Mouse (Mus musculus) c-Kit-negative CD71-positive TER-119-positive erythroid progenitor cells, embryonic 14.5 days (primary cell): Measurements from ENCODE around the gene Tmem170.

Source experiments
- DNase-seq: peaks from one replicate; pipeline ENCODE4 v3.0.0-alpha.2; 2013; ENCODE audit warnings: low read depth, low spot score

Gene Tmem170

GRCm38 (mm10) chr8:111876355-111876948 is at the start of gene Tmem170:
Tmem170 (minus strand) TSS chr8:111876750.
- peak; percentile 100 for DNase-seq

DNA sequence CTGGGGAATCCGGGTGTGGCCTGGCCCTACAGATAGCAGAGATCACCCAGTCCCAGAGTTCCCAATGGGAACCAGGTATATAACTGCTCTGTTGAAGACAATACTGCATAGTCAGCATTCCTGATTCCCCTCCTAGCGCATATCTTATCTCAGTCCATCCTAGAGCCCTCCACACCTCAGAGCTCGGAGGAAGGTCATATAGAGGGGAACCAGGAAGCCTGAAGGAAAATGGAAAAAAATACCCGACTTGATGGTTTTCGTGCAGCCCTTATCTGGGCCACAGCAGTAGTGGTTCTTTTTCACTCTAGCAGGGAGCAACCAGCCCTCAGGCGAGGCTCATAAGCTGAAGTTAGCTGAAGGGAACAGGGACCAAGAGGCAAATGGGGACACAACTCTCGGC is 48.4 kb upstream of the Tmem170 start:
- DNase-seq = no peak

GRCm38 (mm10) chr8:111923383-111923804 is 46.8 kb upstream of the Tmem170 start:
- DNase-seq = no peak

GRCm38 (mm10) chr8:111920971-111921370 is 44.4 kb upstream of the Tmem170 start:
- DNase-seq = no peak

DNA sequence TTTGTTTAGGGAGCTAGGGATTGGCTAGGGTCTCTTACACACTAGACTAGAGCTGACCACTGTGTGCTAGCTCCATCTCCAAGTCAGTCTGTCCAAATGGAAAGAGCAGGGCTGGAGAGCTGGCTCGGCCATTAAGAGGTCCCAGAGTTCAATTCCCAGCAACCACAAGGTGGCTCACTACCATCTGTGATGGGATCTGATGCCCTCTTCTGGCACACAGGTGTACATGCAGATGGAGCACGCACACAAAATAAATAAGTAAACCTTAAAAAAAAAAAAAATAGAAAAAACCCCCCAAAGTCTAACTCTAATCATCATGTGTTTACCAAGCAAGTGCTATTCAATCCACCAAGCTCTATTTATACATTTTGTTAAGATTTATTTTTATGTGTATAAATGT is 43.1 kb upstream of the Tmem170 start:
- DNase-seq = no peak

DNA sequence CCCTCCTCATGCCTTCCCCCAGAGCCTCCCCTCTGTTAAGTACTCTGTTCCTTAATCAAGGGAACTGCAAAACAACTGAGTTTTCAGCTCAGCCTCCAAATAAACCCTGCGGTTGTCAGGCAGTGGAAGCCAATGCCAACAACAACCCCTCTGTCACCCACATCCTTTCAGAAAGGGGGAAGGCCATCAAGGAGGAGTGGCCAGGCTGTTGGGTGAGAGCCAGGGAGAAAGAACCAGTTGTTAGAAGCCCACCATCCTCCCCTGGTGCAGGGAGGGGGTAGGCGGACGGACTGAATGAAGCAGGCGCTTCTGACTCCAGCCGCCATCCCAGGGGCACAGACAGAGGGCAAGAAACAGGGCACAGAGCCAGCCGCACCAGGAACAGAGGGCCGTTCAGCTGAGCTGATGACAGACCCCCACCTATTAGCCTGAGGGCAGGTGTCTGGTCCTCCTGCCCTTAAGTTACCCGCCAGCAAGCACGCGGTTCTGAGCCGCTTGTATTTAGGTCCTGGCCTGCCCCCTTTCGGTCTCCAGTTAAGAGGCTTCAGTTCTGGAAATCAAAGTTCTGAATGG is 36.4 kb upstream of the Tmem170 start:
- DNase-seq = no peak

GRCm38 (mm10) chr8:111911572-111911971 is 35.0 kb upstream of the Tmem170 start:
- no peak for DNase-seq

- no peak for DNase-seq
Observed at GRCm38 (mm10) chr8:111909621-111910450, 33.3 kb upstream of the Tmem170 start, which contains the start of gene Chst5. Chst5 (minus strand) TSS chr8:111910447.

- no peak for DNase-seq
Observed at GRCm38 (mm10) chr8:111905500-111906121, 29.1 kb upstream of the Tmem170 start.

DNA sequence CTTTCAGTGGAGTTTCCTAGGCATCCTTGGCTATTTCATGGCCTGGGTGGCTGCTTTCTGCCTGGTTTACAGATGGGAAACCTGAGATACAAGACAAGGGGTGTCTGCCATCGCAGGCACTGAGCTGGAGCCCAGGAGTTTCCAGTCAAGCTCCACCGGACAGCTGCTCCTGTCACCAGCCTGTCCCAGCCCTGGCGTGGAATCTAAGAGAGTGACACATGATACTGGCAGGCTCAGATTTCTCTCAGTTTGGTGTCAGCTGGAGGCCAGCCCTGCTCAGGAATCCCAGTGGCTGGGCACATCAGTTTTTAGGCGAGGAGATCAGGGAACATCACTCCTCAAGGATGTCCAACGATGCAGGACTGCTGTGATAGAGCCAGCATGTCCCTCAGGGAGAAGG is 25.5 kb upstream of the Tmem170 start:
- DNase-seq = no peak

DNA sequence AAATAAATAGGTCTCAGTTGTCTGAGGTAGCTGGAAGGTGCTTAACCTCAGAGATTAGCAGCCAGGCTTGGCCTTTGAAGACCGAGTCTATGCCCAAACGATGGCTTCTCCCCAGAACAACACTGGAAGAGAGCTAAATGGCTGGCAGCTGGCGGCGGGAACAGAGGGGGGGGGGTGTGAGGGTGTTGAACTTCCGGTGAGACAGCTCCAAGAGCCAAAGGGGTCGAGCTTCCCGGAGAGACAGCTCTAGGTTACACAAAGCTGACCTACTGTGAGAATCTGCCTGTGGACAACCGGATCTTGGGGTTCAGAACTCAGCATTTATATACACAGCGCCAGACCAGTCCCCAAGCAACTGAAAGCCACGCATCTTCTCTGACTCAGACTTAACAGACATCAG is 22.0 kb upstream of the Tmem170 start:
- DNase-seq = no peak

DNA sequence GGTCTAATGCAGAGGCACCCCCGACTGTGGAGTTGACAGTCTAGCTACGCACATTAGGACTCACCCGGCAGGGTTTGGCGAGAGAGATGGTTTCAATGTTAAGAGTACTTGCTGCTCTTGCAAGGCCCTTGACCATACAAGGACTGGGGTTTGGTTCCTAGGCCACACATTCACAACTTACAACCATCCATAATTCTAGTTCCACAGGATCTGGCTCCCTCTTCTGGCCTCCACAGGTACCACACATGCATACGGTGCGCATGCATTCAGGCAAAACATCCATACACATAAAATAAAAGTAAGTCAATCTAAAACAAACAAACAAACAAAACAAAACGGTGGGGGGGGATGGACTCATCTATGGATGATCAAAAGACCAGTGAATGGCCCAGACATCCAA is 18.4 kb upstream of the Tmem170 start:
- no peak for DNase-seq

DNA sequence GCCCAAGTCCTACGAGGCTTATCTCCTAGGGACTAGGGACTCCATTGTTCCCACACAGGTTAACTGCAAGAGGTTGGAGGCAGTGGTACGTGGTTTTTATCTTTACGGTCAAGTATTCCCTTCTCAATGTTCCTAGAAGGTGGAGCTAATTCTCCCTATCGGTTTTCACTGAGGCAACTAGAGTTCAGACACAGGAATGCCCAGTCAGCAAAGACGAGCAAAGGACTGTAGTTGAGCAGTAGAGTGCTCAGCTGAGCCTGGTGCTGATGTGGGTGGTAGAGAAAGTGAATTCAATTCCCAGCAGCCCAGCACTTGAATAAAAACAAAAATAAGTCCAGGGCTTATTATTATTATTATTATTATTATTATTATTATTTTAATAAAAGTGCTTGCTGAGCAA is 16.1 kb upstream of the Tmem170 start:
- DNase-seq = no peak

DNA sequence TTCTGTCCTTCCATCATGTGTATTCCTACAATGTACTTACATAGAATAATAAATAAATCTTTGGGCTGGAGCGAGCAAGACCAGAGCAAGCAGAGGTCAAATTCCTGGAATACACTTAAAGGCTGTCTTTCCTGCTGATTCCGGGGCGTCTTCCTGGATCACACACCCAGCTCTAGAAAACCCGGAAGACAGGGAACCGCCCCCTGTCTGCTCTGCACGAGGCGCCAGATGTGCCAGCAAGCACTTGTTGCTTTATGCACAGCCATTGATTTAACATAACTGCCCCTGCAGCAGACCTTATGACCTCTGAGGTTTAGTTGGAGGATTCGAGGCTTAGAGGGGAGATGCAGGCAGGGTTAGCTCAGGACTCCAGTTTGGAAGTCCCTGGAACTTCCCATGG is 15.4 kb upstream of the Tmem170 start:
- no peak for DNase-seq

- no peak for DNase-seq
Observed at GRCm38 (mm10) chr8:111890911-111891303, 14.4 kb upstream of the Tmem170 start.

GRCm38 (mm10) chr8:111889931-111890910 is 13.7 kb upstream of the Tmem170 start:
- no peak for DNase-seq

DNA sequence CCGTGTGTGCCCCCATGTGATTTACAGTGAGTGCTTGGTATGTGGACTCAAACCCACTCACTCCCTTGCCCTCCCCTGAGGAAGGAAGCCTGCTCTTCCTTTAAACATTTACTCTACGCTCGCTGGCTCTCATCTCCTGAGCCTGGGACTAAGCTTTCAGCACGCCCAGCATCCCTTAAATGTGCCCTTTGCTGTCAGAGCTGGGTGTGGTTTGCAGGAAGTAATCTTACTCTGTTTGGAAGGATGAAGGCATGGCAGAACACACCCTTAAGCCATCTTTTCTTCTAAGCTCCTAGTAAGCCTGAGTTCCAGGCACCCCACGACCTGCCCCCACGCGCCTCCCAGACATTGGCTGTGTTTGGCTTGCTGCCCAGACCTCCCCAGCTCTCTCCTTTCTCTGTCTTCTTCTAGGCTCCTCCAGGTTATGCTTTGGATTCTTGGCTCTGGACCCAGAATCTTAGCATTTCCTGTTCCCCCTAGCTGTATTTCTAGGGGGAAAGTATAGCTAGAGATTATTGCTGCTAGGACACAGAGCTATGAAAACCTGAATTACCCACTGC is 11.6 kb upstream of the Tmem170 start:
- no peak for DNase-seq

- DNase-seq = no peak
Observed at GRCm38 (mm10) chr8:111887479-111887878, 10.9 kb upstream of the Tmem170 start.

- DNase-seq = no peak
Observed at GRCm38 (mm10) chr8:111883615-111884014, 7.1 kb upstream of the Tmem170 start.

DNA sequence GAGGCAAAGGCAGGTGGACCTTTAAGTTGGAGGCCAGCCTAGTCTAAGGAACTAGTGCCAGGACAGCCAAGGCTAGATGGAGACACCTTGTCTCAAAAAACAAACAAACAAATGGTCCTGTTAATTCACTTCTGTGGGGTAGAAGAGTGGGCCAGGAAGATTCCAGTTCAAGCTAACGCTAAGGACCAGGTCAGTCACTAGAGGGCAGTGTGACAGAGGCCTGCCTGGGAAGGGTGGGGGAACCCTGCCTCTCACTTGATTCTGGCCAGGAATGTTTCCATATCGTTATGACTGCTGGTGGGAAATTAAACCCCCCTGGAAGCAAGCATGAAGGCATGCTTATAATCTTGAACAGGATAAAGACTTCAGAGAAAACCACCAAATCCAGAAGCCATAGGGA is 5.0 kb upstream of the Tmem170 start:
- no peak for DNase-seq

GRCm38 (mm10) chr8:111877711-111878110 is 1.2 kb upstream of the Tmem170 start:
- DNase-seq = no peak
